11 mouse cellular contexts compared by ENCODE assay signal in the genomic region with DNA sequence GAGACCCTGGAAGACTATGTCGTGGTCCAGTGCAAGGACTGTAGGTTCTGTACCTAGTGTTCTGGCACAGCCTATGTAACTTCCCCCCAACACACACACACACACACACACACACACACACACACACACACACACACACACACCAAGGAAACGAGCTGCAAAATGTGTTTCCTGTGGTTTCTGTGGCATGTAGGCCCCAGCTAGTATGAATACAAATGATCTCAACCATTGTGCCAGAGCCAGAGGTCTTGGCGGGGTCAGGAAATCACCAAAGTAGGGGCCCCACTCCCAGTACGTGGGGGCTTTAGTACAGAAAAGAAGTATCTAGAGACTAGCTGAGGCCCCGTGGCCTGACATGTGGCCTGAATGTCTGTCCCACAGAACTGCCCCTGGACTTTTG.
DNase-seq lines count a peak whose midpoint lies in the region; ATAC-seq and TF ChIP-seq lines count a peak whose summit lies in the region.
"Had no signal": no experiment of that assay in that cellular context is flagged by ENCODE, and none has a peak within 500 bp of the region (broad histone marks: within the 10 kb centered on the region; RNA-seq: fewer than 3 reads in every experiment).

No protein-coding gene starts in this region.

- no peak for TF ChIP-seq EP300 in lung, postnatal 0 days (IDR thresholded peaks at IDR 0.05)

- TF ChIP-seq CTCF in lung, postnatal 0 days (IDR thresholded peaks at IDR 0.05) = no peak
- TF ChIP-seq CTCF in layer of hippocampus, adult 2 months (conservative IDR thresholded peaks at IDR 0.05) = no peak

- no peaks in the 10 kb centered on the region for H3K36me3 ChIP-seq in lung, postnatal 0 days (ENCODE audit: insufficient read depth, low read length)
- H3K36me3 ChIP-seq: stomach, embryonic 15.5 days had no signal

- no peaks in the 10 kb centered on the region for H3K9me3 ChIP-seq in lung, postnatal 0 days (ENCODE audit: low read length)
- H3K9me3 ChIP-seq: stomach, embryonic 15.5 days had no signal

- no peaks in the 10 kb centered on the region for H3K27me3 ChIP-seq in lung, postnatal 0 days (replicated peaks; ENCODE audit: insufficient read depth, low read length)
- H3K27me3 ChIP-seq: stomach, embryonic 15.5 days had no signal

- H3K4me2 ChIP-seq in lung, postnatal 0 days (replicated peaks; ENCODE audit: low read depth, low read length) = no peak overlapping the region
- H3K4me2 ChIP-seq: lung, embryonic 14.5 days; stomach, embryonic 15.5 days had no signal

- no peak for DNase-seq in lung, postnatal 0 days (ENCODE audit: low spot score)
- no peak for DNase-seq in lung, postnatal 14 days
- peak; percentile 64 for DNase-seq in thymus, postnatal 4 days
- DNase-seq in layer of hippocampus, adult 2 months (ENCODE audit: low spot score in 2 of 2) = no peak
- no peak for DNase-seq in cerebellum, adult 18-20 months
- DNase-seq: layer of hippocampus, adult 9-11 months; lung, embryonic 14.5 days had no signal

- ATAC-seq in lung, postnatal 0 days = peak; percentile 42; the same call in 1 of the 2 replicates
- peak; percentile 59 for ATAC-seq in granulocyte monocyte progenitor cell, adult 5-6 weeks (replicated peaks; ENCODE audit: poor library complexity, severe bottlenecking)
- ATAC-seq in megakaryocyte, adult 5-6 weeks (ENCODE audit: poor library complexity, severe bottlenecking) = peak; percentile 43

- H3K4me3 ChIP-seq in lung, postnatal 0 days (ENCODE audit: low read depth, low read length) = no peak overlapping the region
- H3K4me3 ChIP-seq in layer of hippocampus, adult 2 months = no peak overlapping the region
- H3K4me3 ChIP-seq: erythroblast, embryonic 14.5 days; stomach, embryonic 15.5 days had no signal

- no peaks in the 10 kb centered on the region for H3K4me1 ChIP-seq in lung, postnatal 0 days (ENCODE audit: insufficient read depth, low read depth, low read length)
- H3K4me1 ChIP-seq: stomach, embryonic 15.5 days had no signal

- WGBS in lung, postnatal 0 days = 39% methylated on average over 5 of the region's 5 CpGs

- H3K27ac ChIP-seq in lung, postnatal 0 days (ENCODE audit: low read length) = no peak overlapping the region
- no peak overlapping the region for H3K27ac ChIP-seq in layer of hippocampus, adult 2 months
- H3K27ac ChIP-seq: stomach, embryonic 15.5 days had no signal

- no peak overlapping the region for H3K9ac ChIP-seq in lung, postnatal 0 days (replicated peaks; ENCODE audit: low read depth)
- H3K9ac ChIP-seq: lung, embryonic 14.5 days; stomach, embryonic 15.5 days had no signal
